Mouse (Mus musculus): ENCODE measurements around the gene Clint1. TPM values are rescaled to one million over a fixed set of nuclear protein-coding genes. Genes with fewer than 3 reads are reported as not detected.

The Clint1 gene
- polyA plus RNA-seq, 1 experiment from 2014 or later, result 64.0 TPM

GRCm38 (mm10) chr11:45916196-45916595, 64.3 kb downstream of the Clint1 start:
- Histone ChIP-seq H3K4me2 (ENCODE audit: low read depth, low read length, severe bottlenecking) (no peak overlapping the region), H3K4me1 (replicated peaks; ENCODE audit: control insufficient read depth, insufficient read depth, low read length) (peaks cover 3% of the 10 kb centered on the region; the same call in 1 of the 2 replicates), H3K27ac (ENCODE audit: low read depth, low read length) (no peak overlapping the region), H3K4me3 (ENCODE audit: low read depth, low read length) (no peak overlapping the region), H3K9me3 (ENCODE audit: control insufficient read depth, low read length) (no peaks in the 10 kb centered on the region), H3K36me3 (ENCODE audit: control insufficient read depth, insufficient read depth, low read length) (no peaks in the 10 kb centered on the region), H3K27me3 (ENCODE audit: control insufficient read depth, insufficient read depth, low read length) (no peaks in the 10 kb centered on the region), H3K9ac (ENCODE audit: low read length) (no peak overlapping the region)
- ATAC-seq (replicated peaks; ENCODE audit: low FRiP score) (no peak), DNase-seq (ENCODE audit: low spot score) (no peak)
- WGBS, result 89% methylated on average over 10 of the region's 10 CpGs

GRCm38 (mm10) chr11:45918018-45918417, 66.2 kb downstream of the Clint1 start:
- no peak overlapping the region for H3K4me2 ChIP-seq (ENCODE audit: low read depth, low read length, severe bottlenecking)
- H3K36me3 ChIP-seq (ENCODE audit: control insufficient read depth, insufficient read depth, low read length), result no peaks in the 10 kb centered on the region
- 92% methylated on average over 6 of the region's 6 CpGs for WGBS
- no peaks in the 10 kb centered on the region for H3K27me3 ChIP-seq (ENCODE audit: control insufficient read depth, insufficient read depth, low read length)
- no peak overlapping the region for H3K27ac ChIP-seq (ENCODE audit: low read depth, low read length)
- H3K9ac ChIP-seq (ENCODE audit: low read length), result no peak overlapping the region
- DNase-seq (ENCODE audit: low spot score) (no peak), ATAC-seq (replicated peaks; ENCODE audit: low FRiP score) (no peak)
- H3K4me3 ChIP-seq (ENCODE audit: low read depth, low read length), result no peak overlapping the region
- H3K9me3 ChIP-seq (ENCODE audit: control insufficient read depth, low read length), result no peaks in the 10 kb centered on the region
- peaks cover 5% of the 10 kb centered on the region; the same call in 1 of the 2 replicates for H3K4me1 ChIP-seq (replicated peaks; ENCODE audit: control insufficient read depth, insufficient read depth, low read length)

GRCm38 (mm10) chr11:45918836-45919235, 67.0 kb downstream of the Clint1 start:
- Histone ChIP-seq H3K9me3 (ENCODE audit: control insufficient read depth, low read length) (no peaks in the 10 kb centered on the region), H3K4me2 (ENCODE audit: low read depth, low read length, severe bottlenecking) (no peak overlapping the region), H3K27ac (ENCODE audit: low read depth, low read length) (no peak overlapping the region), H3K27me3 (ENCODE audit: control insufficient read depth, insufficient read depth, low read length) (no peaks in the 10 kb centered on the region), H3K4me3 (ENCODE audit: low read depth, low read length) (no peak overlapping the region), H3K9ac (ENCODE audit: low read length) (no peak overlapping the region), H3K36me3 (ENCODE audit: control insufficient read depth, insufficient read depth, low read length) (no peaks in the 10 kb centered on the region), H3K4me1 (replicated peaks; ENCODE audit: control insufficient read depth, insufficient read depth, low read length) (peaks cover 5% of the 10 kb centered on the region; the same call in 1 of the 2 replicates)
- 87% methylated on average over 4 of the region's 4 CpGs for WGBS
- ATAC-seq (replicated peaks; ENCODE audit: low FRiP score) (no peak), DNase-seq (ENCODE audit: low spot score) (no peak)

GRCm38 (mm10) chr11:45921026-45921425, 69.2 kb downstream of the Clint1 start:
- ATAC-seq (replicated peaks; ENCODE audit: low FRiP score), result 0 out of 2 replicates have a peak, but pooled peaks have one; percentile 4
- peaks cover 5% of the 10 kb centered on the region; the same call in 1 of the 2 replicates for H3K4me1 ChIP-seq (replicated peaks; ENCODE audit: control insufficient read depth, insufficient read depth, low read length)
- H3K9me3 ChIP-seq (ENCODE audit: control insufficient read depth, low read length), result no peaks in the 10 kb centered on the region
- peak overlapping the region; percentile 37 for H3K9ac ChIP-seq (ENCODE audit: low read length)
- peak overlapping the region; percentile 47; the same call in 1 of the 2 replicates for H3K27ac ChIP-seq (ENCODE audit: low read depth, low read length)
- no peak for DNase-seq (ENCODE audit: low spot score)
- H3K4me2 ChIP-seq (ENCODE audit: low read depth, low read length, severe bottlenecking), result peak overlapping the region; percentile 31; the same call in 1 of the 2 replicates
- H3K27me3 ChIP-seq (ENCODE audit: control insufficient read depth, insufficient read depth, low read length), result no peaks in the 10 kb centered on the region
- no peaks in the 10 kb centered on the region for H3K36me3 ChIP-seq (ENCODE audit: control insufficient read depth, insufficient read depth, low read length)
- WGBS, result 45% methylated on average over 8 of the region's 8 CpGs
- no peak overlapping the region for H3K4me3 ChIP-seq (ENCODE audit: low read depth, low read length)

- DNase-seq (ENCODE audit: low spot score) (peak; percentile 63), ATAC-seq (replicated peaks; ENCODE audit: low FRiP score) (peak; percentile 57)
- peak overlapping the region; percentile 37 for H3K9ac ChIP-seq (ENCODE audit: low read length)
- no peaks in the 10 kb centered on the region for H3K27me3 ChIP-seq (ENCODE audit: control insufficient read depth, insufficient read depth, low read length)
- H3K4me3 ChIP-seq (ENCODE audit: low read depth, low read length), result no peak overlapping the region
- H3K27ac ChIP-seq (ENCODE audit: low read depth, low read length), result peak overlapping the region; percentile 47
- H3K4me2 ChIP-seq (ENCODE audit: low read depth, low read length, severe bottlenecking), result peak overlapping the region; percentile 31
- no peaks in the 10 kb centered on the region for H3K36me3 ChIP-seq (ENCODE audit: control insufficient read depth, insufficient read depth, low read length)
- 7% methylated on average over 10 of the region's 10 CpGs for WGBS
- no peaks in the 10 kb centered on the region for H3K9me3 ChIP-seq (ENCODE audit: control insufficient read depth, low read length)
- H3K4me1 ChIP-seq (replicated peaks; ENCODE audit: control insufficient read depth, insufficient read depth, low read length), result peaks cover 5% of the 10 kb centered on the region; the same call in 1 of the 2 replicates
Observed at GRCm38 (mm10) chr11:45921480-45921898, 69.6 kb downstream of the Clint1 start.

GRCm38 (mm10) chr11:45925436-45925835, 73.6 kb downstream of the Clint1 start:
- Histone ChIP-seq H3K9ac (ENCODE audit: low read length) (no peak overlapping the region), H3K9me3 (ENCODE audit: control insufficient read depth, low read length) (no peaks in the 10 kb centered on the region), H3K4me1 (replicated peaks; ENCODE audit: control insufficient read depth, insufficient read depth, low read length) (peaks cover 5% of the 10 kb centered on the region; the same call in 1 of the 2 replicates), H3K36me3 (ENCODE audit: control insufficient read depth, insufficient read depth, low read length) (no peaks in the 10 kb centered on the region; the same call in 1 of the 2 replicates), H3K4me3 (ENCODE audit: low read depth, low read length) (no peak overlapping the region), H3K27ac (ENCODE audit: low read depth, low read length) (no peak overlapping the region), H3K27me3 (ENCODE audit: control insufficient read depth, insufficient read depth, low read length) (no peaks in the 10 kb centered on the region), H3K4me2 (ENCODE audit: low read depth, low read length, severe bottlenecking) (no peak overlapping the region)
- ATAC-seq (replicated peaks; ENCODE audit: low FRiP score), result 0 out of 2 replicates have a peak, but pooled peaks have one; percentile 10
- no peak for DNase-seq (ENCODE audit: low spot score)
- WGBS, result 54% methylated on average over 6 of the region's 6 CpGs

GRCm38 (mm10) chr11:45926640-45927082, 74.8 kb downstream of the Clint1 start:
- H3K36me3 ChIP-seq (ENCODE audit: control insufficient read depth, insufficient read depth, low read length), result no peaks in the 10 kb centered on the region; the same call in 1 of the 2 replicates
- H3K9me3 ChIP-seq (ENCODE audit: control insufficient read depth, low read length), result no peaks in the 10 kb centered on the region
- no peak overlapping the region for H3K27ac ChIP-seq (ENCODE audit: low read depth, low read length)
- no peaks in the 10 kb centered on the region; the same call in 1 of the 2 replicates for H3K4me1 ChIP-seq (replicated peaks; ENCODE audit: control insufficient read depth, insufficient read depth, low read length)
- peak overlapping the region; percentile 32 for H3K4me3 ChIP-seq (ENCODE audit: low read depth, low read length)
- H3K27me3 ChIP-seq (ENCODE audit: control insufficient read depth, insufficient read depth, low read length), result no peaks in the 10 kb centered on the region
- peak; percentile 90 for ATAC-seq (replicated peaks; ENCODE audit: low FRiP score)
- under 1% methylated on average over 9 of the region's 9 CpGs for WGBS
- DNase-seq (ENCODE audit: low spot score), result peak; percentile 84
- H3K9ac ChIP-seq (ENCODE audit: low read length), result peak overlapping the region; percentile 45; the same call in 1 of the 2 replicates
- peak overlapping the region; percentile 56 for H3K4me2 ChIP-seq (ENCODE audit: low read depth, low read length, severe bottlenecking)

GRCm38 (mm10) chr11:45927456-45927855, 75.6 kb downstream of the Clint1 start:
- H3K36me3 ChIP-seq (ENCODE audit: control insufficient read depth, insufficient read depth, low read length), result no peaks in the 10 kb centered on the region; the same call in 1 of the 2 replicates
- no peak for ATAC-seq (replicated peaks; ENCODE audit: low FRiP score)
- no peak for DNase-seq (ENCODE audit: low spot score)
- no peak overlapping the region for H3K4me3 ChIP-seq (ENCODE audit: low read depth, low read length)
- H3K9ac ChIP-seq (ENCODE audit: low read length), result no peak overlapping the region
- 65% methylated on average over 5 of the region's 5 CpGs for WGBS
- no peak overlapping the region for H3K4me2 ChIP-seq (ENCODE audit: low read depth, low read length, severe bottlenecking)
- no peaks in the 10 kb centered on the region for H3K9me3 ChIP-seq (ENCODE audit: control insufficient read depth, low read length)
- no peak overlapping the region for H3K27ac ChIP-seq (ENCODE audit: low read depth, low read length)
- H3K27me3 ChIP-seq (ENCODE audit: control insufficient read depth, insufficient read depth, low read length), result no peaks in the 10 kb centered on the region
- H3K4me1 ChIP-seq (replicated peaks; ENCODE audit: control insufficient read depth, insufficient read depth, low read length), result no peaks in the 10 kb centered on the region

- no peak overlapping the region for H3K27ac ChIP-seq (ENCODE audit: low read depth, low read length)
- H3K27me3 ChIP-seq (ENCODE audit: control insufficient read depth, insufficient read depth, low read length), result no peaks in the 10 kb centered on the region
- no peaks in the 10 kb centered on the region for H3K4me1 ChIP-seq (replicated peaks; ENCODE audit: control insufficient read depth, insufficient read depth, low read length)
- ATAC-seq (replicated peaks; ENCODE audit: low FRiP score) (no peak), DNase-seq (ENCODE audit: low spot score) (no peak)
- no peaks in the 10 kb centered on the region; the same call in 1 of the 2 replicates for H3K36me3 ChIP-seq (ENCODE audit: control insufficient read depth, insufficient read depth, low read length)
- WGBS, result 90% methylated on average over 10 of the region's 10 CpGs
- H3K9ac ChIP-seq (ENCODE audit: low read length), result no peak overlapping the region
- H3K9me3 ChIP-seq (ENCODE audit: control insufficient read depth, low read length), result no peaks in the 10 kb centered on the region
- H3K4me2 ChIP-seq (ENCODE audit: low read depth, low read length, severe bottlenecking), result no peak overlapping the region
- no peak overlapping the region for H3K4me3 ChIP-seq (ENCODE audit: low read depth, low read length)
Observed at GRCm38 (mm10) chr11:45929541-45929940, 77.7 kb downstream of the Clint1 start.
